Mouse (Mus musculus): Measurements from ENCODE around the gene Otud3. TPM values are rescaled to one million over a fixed set of nuclear protein-coding genes. Genes with fewer than 3 reads are reported as not detected.
"Not testable (repeated sequence)": the region's sequence is repeated elsewhere in the genome, so short reads cannot be mapped to it uniquely, and the experiment has no call there.

Otud3 gene
- polyA plus RNA-seq, 1 experiment, result 5.0 TPM

DNA sequence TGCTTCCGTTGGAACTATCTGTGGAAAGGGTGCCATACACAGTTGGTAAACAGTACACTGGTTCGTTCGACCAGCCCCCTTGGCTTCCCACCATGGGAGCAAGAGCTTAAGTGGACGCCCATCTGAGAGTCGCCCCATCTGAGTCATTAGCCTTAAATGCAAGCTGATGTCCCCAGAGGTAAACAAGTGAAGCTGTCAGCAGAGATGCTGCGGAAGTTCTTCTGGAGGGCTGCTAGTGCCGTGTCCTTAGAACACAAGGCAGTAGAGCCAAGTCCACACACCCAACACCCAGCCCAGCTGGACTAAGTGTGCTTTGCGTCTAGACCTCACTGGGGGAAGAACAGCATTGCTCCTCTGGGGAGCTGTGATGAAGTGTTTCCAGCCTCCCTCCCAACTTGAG is 24.1 kb downstream of the Otud3 start:
- no peak for DNase-seq (ENCODE audit: low spot score)

GRCm38 (mm10) chr4:138889165-138889564 is 24.6 kb downstream of the Otud3 start:
- no peak for DNase-seq (ENCODE audit: low spot score)

GRCm38 (mm10) chr4:138884261-138884660 is 29.5 kb downstream of the Otud3 start:
- DNase-seq (ENCODE audit: low spot score), result peak; percentile 71

DNA sequence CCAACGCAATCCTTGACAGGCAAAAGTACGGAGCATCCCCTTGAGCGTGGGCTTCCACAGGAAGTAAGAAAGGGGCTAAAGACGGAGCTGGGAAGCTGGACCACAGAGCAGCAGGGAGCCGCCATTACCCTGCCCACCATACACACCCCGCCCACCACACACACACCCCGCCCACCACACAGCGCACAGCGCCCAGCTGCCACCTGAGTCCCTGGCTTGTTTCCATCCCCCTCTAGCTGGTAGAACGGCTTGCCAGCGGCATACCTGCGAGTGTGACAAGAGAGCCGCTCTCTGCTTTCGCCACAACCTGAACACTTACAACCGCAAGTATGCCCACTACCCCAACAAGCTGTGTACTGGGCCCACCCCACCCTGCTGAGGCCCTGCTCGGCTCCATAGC is 31.6 kb downstream of the Otud3 start:
- no peak for DNase-seq (ENCODE audit: low spot score)

DNA sequence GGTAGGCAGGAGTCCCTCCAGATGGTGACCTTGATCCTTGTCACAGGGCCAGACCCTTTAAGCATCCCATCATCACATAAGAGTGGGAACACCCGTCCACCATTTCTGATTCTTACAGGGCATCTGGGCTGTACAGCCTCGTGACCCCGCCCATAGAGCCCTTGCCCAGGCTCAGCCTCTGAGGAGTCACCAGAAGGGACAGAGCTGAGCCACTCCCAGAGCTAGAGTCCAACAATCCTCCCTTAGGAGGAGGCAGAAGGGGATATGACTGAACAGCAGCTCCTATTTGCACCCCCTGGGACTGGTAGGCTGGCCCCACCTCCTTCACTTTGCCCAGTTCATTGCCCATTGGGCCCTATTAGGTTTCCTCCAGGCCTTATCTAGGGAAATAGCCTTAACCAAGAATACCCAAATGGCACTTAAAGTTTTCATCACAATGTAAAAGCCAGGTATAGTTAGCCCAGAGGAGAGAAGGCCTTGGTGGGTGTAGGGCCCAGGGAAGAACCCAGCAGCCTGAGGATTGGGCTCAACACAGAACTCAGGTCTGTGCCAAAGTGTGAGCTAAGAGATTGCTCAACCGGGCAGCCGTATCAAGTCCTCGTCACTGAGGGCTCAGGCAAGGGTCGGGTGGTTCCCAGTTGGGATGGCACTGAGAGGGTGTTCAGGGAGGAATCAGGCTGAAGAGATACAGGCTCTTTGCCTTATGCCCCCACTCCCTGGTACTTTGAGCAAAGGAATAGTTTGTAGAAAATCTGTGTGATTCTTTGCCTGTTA is 32.7 kb downstream of the Otud3 start:
- DNase-seq (ENCODE audit: low spot score), result no peak

- no peak for DNase-seq (ENCODE audit: low spot score)
Measured at GRCm38 (mm10) chr4:138879808-138880207, 33.9 kb downstream of the Otud3 start.

- DNase-seq (ENCODE audit: low spot score), result no peak
Measured at GRCm38 (mm10) chr4:138878783-138879182, 35.0 kb downstream of the Otud3 start.

- no peak for DNase-seq (ENCODE audit: low spot score)
Measured at GRCm38 (mm10) chr4:138877731-138878130, 36.0 kb downstream of the Otud3 start, which contains the start of gene Pla2g2e. Gene Pla2g2e (plus strand): TSS chr4:138877942.

GRCm38 (mm10) chr4:138875986-138876385 is 37.8 kb downstream of the Otud3 start:
- no peak for DNase-seq (ENCODE audit: low spot score)

DNA sequence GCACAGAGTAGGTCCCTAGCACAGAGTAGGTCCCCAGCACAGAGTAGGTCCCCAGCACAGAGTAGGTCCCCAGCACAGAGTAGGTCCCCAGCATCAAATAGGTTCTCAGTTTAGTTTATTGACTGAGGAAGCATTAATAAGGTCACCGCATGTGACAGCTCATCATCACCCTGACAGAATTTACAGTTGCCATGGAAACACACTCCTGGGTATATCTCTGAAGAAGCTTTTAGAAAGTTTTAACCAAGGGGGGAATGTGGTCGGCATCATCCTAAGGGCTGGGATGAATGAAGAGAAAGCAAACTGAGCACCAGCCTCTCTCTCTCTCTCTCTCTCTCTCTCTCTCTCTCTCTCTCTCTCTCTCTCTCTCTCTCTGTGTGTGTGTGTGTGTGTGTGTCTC is 38.5 kb downstream of the Otud3 start:
- DNase-seq (ENCODE audit: low spot score), result not testable (repeated sequence)

DNA sequence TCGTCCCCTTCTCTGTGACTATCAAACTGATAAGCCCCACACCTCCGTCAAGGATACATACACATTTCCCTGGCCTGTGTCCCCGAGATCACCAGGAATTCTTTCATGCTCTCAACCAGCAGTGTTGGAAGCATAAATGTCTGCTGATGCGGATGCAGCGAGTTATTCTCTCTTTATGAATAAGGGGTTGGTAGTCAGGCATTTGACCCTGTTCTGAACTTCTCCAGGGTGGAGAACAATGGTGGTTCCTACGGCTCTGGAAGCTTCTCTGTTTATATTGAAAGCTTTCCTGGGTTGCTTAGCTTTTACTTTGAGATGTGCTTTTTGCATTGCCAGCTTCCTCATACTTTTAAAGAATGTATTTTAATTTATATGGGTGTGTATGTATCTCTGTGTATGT is 39.9 kb downstream of the Otud3 start, which contains the start of gene Gm13030:
Gene Gm13030, minus strand, starts transcription at position 101 of the 400 bp plus-strand sequence.
- no peak for DNase-seq (ENCODE audit: low spot score)

- no peak for DNase-seq (ENCODE audit: low spot score)
Measured at GRCm38 (mm10) chr4:138868666-138869065, 45.1 kb downstream of the Otud3 start.

DNA sequence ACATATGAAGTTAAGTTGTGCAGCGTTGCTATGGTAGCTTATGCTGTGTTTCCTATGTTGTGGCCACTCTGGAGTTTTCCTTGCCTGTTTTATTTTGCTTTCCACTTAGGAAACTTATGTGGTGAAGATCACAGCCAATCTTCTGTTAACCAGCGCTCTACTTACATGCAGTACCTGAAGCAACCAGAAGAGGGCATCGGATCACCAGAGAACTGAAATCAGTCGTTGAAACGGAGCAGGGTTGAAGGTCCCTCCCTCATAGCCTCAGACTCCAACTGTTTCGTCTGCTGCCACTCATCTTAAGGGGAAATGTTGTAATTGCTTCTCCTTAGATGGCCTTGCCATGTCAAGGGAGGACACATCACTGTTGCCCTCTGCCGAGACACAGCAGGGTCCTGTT is 47.3 kb downstream of the Otud3 start:
- no peak for DNase-seq (ENCODE audit: low spot score)

- DNase-seq (ENCODE audit: low spot score), result no peak
Measured at GRCm38 (mm10) chr4:138865991-138866390, 47.8 kb downstream of the Otud3 start.

DNA sequence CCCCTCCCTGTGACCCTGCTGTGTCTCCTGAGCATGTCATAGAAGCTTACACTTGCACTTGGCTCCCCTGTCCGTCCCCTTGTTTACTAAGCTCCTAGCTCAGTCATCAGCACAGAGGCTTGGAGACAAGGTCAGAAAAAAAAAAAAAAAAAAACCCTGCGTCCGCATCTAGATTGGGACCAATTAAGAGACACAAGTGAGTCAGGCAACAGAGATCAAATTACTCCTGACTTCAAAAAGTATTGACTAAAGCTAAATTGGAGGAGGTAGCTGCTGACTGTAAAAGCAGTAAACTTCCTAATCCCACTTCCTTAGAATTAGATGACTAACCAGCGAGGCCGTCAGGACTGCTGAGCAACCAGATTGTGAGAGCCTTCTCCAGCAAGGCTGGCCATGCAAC is 48.7 kb downstream of the Otud3 start:
- DNase-seq (ENCODE audit: low spot score), result no peak

DNA sequence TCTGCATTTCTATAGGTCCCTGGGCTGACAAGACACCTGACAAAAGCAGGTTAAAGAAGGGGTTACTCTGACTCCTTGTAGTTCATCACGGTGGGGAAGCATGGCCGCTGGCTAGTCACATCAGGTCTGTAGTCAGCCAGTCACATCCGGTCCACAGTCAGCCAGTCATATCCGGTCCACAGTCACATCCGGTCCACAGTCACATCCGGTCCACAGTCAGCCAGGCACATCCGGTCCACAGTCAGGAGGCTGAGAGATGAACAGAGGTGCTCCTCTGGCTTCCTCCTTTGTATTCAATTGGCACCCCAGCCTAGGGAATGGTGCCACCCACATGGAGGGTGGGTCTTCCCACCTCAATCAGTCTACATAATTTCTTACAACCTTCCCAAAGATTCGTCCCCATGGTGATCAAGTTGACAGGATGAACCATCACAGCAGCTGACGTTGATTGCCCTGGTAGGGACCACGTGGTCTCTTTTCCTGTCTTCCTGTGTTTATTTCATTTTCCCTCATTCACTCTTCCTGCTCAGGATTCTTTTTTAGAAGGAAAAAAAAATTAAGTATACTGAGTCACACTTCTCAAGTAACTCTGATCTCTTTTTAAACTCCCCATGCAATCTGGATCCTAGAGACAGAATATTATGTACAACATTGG is 50.3 kb downstream of the Otud3 start, which contains the start of gene Pla2g5:
Gene Pla2g5, minus strand, starts transcription at position 139 of the 655 bp plus-strand sequence.
- DNase-seq (ENCODE audit: low spot score), result no peak

- no peak for DNase-seq (ENCODE audit: low spot score)
Measured at GRCm38 (mm10) chr4:138859728-138860127, 54.0 kb downstream of the Otud3 start.

DNA sequence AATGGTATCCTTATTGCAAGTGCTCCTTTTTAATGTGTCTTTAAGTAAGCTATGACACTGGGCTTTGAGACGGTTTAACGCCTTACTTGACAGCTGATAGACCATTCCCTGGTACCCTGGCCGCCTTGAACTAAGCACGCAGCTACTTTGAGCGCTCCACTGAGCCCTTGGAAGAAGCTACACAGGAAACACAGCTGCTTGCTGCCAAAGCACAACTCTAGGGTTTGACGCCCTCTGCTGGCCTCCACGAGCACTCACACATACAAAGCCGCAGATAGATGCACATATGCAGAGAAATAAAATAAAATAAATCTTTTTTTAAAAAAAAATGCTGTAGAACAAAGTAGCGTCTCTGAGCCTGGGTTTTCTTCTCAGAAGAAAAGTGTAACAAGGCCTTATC is 54.5 kb downstream of the Otud3 start:
- DNase-seq (ENCODE audit: low spot score), result no peak

DNA sequence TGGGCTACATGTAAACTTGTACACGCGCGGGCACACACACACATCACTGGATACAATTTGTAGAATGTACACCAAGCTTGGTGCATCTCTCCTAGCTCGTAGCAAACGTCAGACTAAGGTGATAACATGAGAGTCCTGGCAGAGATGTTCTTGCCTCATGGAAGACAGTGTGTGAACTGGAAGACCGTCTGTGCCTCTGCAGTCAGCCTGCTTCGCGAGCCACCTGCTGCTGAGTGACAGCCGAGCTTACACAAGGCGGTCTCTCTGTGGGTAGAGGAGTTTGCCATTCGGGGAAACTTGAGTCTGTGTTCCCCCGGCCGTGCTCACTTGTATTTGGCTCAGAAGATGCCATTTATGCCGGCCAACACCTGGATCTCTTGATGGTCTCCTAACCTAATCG is 55.3 kb downstream of the Otud3 start:
- no peak for DNase-seq (ENCODE audit: low spot score)

GRCm38 (mm10) chr4:138857576-138857975 is 56.2 kb downstream of the Otud3 start:
- DNase-seq (ENCODE audit: low spot score), result no peak

DNA sequence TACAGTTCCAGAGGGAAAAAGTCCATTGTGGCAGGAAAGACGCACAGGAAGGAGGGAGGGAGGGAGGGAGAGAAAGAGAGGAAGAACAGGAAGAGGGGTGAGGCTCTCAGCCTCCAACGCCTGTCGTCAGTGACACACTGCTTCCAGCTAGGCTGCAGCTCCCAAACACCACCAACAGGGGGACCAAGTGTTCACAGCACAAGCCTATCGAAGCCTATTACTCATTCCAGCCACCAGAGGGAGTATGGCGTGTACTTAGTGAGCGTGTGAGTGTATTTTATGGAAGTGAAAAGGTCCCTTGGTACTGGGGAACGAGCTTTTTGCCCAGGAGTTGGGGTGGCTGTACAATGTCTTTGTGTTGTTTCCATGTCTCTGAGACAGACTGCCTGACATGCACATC is 57.3 kb downstream of the Otud3 start:
- no peak for DNase-seq (ENCODE audit: low spot score)

- no peak for DNase-seq (ENCODE audit: low spot score)
Measured at GRCm38 (mm10) chr4:138855092-138855632, 58.6 kb downstream of the Otud3 start.

DNA sequence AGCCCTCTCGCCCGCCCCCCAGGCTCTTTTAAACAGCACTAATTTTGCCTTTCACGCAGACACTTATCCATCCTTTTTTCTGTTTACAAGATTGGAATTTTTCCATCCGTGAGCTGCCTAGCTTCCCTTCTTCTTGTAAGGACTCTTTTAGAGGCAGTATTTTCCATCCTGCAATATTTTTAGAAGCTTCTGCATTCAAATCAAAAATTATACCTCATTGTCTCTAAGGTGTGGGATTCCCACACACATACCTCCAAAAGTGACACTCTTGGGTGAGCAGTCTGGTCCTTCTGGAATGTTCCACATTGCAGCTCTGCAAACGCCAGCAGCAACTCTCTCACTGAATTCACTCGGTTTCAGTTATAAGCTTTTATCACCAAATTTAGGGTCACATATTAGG is 60.8 kb downstream of the Otud3 start:
- no peak for DNase-seq (ENCODE audit: low spot score)
